Mouse (Mus musculus): ENCODE data around the gene Slc17a7. TPM values are rescaled to one million over a fixed set of nuclear protein-coding genes. Genes with fewer than 3 reads are reported as not detected.
"Not testable (repeated sequence)": the region's sequence is repeated elsewhere in the genome, so short reads cannot be mapped to it uniquely, and the experiment has no call there.

Slc17a7 gene
- polyA plus RNA-seq, 1 experiment from 2014 or later = 3.6 TPM

DNA sequence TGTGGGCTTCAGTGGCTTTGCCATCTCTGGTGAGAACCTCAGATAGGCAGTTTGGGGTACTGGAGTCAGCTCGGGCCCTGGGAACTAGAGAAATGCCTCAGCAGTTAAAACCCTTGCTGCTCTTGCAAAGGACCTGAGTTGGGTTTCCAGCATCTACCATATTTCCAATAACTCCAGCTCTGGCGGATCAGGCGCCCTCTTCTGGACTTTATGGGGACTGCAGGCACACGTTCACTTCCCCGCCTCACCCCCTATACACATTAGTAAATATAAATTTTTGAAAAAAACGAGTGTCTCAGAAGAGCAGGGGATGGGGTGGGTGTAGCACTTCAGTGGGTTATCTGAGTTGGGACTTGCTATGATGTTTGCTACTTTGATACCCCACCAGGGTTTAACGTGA, 9.2 kb downstream of the Slc17a7 start:
- Histone ChIP-seq H3K36me3 (ENCODE audit: control insufficient read depth, insufficient read depth, low read length) (no peaks in the 10 kb centered on the region), H3K4me1 (replicated peaks; ENCODE audit: control insufficient read depth, insufficient read depth, low read length) (peaks cover 7% of the 10 kb centered on the region), H3K27me3 (ENCODE audit: control insufficient read depth, insufficient read depth, low read length) (peaks cover 59% of the 10 kb centered on the region), H3K4me2 (ENCODE audit: low read depth, low read length, severe bottlenecking) (no peak overlapping the region), H3K27ac (ENCODE audit: low read depth, low read length) (no peak overlapping the region), H3K9ac (ENCODE audit: low read length) (no peak overlapping the region), H3K9me3 (ENCODE audit: control insufficient read depth, low read length) (peaks cover 7% of the 10 kb centered on the region), H3K4me3 (ENCODE audit: low read depth, low read length) (no peak overlapping the region)
- DNase-seq (ENCODE audit: low spot score) (no peak), ATAC-seq (replicated peaks; ENCODE audit: low FRiP score) (no peak)
- WGBS = 56% methylated on average over 7 of the region's 7 CpGs

DNA sequence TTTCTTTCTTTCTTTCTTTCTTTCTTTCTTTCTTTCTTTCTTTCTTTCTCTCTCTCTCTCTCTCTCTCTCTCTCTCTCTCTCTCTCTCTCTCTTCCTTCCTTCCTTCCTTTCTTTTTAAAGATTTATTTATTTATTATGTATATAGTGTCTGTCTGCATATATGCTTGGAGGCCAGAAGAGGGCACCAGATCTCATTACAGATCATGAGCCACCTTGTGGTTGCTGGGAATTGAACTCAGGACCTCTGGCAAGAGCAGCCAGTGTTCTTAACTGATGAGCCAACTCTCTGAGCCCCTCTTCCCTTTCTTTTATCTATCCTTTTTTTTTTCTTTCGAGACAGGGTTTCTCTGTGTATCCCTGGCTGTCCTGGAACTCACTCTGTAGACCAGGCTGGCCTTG, 10.0 kb downstream of the Slc17a7 start:
- H3K9me3 ChIP-seq (ENCODE audit: control insufficient read depth, low read length); H3K4me3 ChIP-seq (ENCODE audit: low read depth, low read length): not testable (repeated sequence)

DNA sequence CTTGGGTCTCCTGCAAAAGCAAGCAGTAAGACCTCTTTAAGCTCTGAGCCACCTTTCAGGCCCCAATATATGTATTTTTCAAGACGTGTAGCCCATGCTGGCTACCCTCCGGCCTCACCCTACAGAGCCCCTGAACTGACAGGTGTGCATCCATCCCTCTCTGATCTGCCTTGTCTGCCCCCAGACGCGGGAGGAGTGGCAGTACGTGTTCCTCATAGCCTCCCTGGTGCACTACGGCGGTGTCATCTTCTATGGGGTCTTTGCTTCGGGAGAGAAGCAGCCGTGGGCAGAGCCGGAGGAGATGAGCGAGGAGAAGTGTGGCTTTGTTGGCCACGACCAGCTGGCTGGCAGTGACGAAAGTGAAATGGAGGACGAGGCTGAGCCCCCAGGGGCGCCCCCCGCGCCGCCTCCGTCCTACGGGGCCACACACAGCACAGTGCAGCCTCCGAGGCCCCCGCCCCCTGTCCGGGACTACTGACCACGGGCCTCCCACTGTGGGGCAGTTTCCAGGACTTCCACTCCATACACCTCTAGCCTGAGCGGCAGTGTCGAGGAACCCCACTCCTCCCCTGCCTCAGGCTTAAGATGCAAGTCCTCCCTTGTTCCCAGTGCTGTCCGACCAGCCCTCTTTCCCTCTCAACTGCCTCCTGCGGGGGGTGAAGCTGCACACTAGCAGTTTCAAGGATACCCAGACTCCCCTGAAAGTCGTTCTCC, 11.0 kb downstream of the Slc17a7 start:
- 2% methylated on average over 26 of the region's 29 CpGs for WGBS
- H3K4me2 ChIP-seq (ENCODE audit: low read depth, low read length, severe bottlenecking) = peak overlapping the region; percentile 18; the same call in 1 of the 2 replicates
- DNase-seq (ENCODE audit: low spot score) = no peak

More for the DNA sequence above, 10.0 kb downstream of the Slc17a7 start:
- H3K9ac ChIP-seq (ENCODE audit: low read length); DNase-seq (ENCODE audit: low spot score); ATAC-seq (replicated peaks; ENCODE audit: low FRiP score); H3K27ac ChIP-seq (ENCODE audit: low read depth, low read length); H3K4me1 ChIP-seq (replicated peaks; ENCODE audit: control insufficient read depth, insufficient read depth, low read length); H3K4me2 ChIP-seq (ENCODE audit: low read depth, low read length, severe bottlenecking); H3K36me3 ChIP-seq (ENCODE audit: control insufficient read depth, insufficient read depth, low read length): not testable (repeated sequence)
- peaks cover 59% of the 10 kb centered on the region for H3K27me3 ChIP-seq (ENCODE audit: control insufficient read depth, insufficient read depth, low read length)
- WGBS = 65% methylated on average over 1 of the region's 1 CpGs

DNA sequence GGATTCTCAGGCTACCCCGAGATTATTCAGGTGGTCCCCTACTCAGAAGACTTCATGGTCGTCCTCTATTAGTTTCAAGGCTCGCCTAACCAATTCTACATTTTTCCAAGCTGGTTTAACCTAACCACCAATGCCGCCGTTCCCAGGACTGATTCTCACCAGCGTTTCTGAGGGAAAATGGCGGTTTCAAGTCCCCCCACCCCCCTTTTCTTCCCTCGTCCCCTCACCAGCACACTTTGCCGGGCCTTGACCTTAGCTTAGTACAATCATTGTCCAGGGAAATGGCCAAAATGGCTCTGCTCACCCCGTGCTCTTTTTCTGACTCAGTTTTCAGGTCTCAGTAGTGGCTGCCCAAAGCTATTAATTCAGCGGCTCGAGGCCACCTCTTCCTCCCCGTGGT, 11.6 kb downstream of the Slc17a7 start:
- ATAC-seq (replicated peaks; ENCODE audit: low FRiP score) (no peak), DNase-seq (ENCODE audit: low spot score) (no peak)
- 2% methylated on average over 13 of the region's 13 CpGs for WGBS
- no peaks in the 10 kb centered on the region for H3K36me3 ChIP-seq (ENCODE audit: control insufficient read depth, insufficient read depth, low read length)
- no peak overlapping the region for H3K9ac ChIP-seq (ENCODE audit: low read length)
- no peaks in the 10 kb centered on the region for H3K9me3 ChIP-seq (ENCODE audit: control insufficient read depth, low read length)
- H3K27ac ChIP-seq (ENCODE audit: low read depth, low read length) = no peak overlapping the region
- H3K4me1 ChIP-seq (replicated peaks; ENCODE audit: control insufficient read depth, insufficient read depth, low read length) = peaks cover 7% of the 10 kb centered on the region
- no peak overlapping the region for H3K4me2 ChIP-seq (ENCODE audit: low read depth, low read length, severe bottlenecking)
- no peak overlapping the region for H3K4me3 ChIP-seq (ENCODE audit: low read depth, low read length)
- H3K27me3 ChIP-seq (ENCODE audit: control insufficient read depth, insufficient read depth, low read length) = peaks cover 64% of the 10 kb centered on the region

More for the DNA sequence above, 11.0 kb downstream of the Slc17a7 start:
- H3K4me3 ChIP-seq (ENCODE audit: low read depth, low read length) = 0 out of 2 replicates have a peak overlapping the region, but pooled peaks have one; percentile 7
- ATAC-seq (replicated peaks; ENCODE audit: low FRiP score) = no peak
- H3K9me3 ChIP-seq (ENCODE audit: control insufficient read depth, low read length) = peaks cover 5% of the 10 kb centered on the region
- no peak overlapping the region for H3K27ac ChIP-seq (ENCODE audit: low read depth, low read length)
- H3K27me3 ChIP-seq (ENCODE audit: control insufficient read depth, insufficient read depth, low read length) = peaks cover 60% of the 10 kb centered on the region
- H3K9ac ChIP-seq (ENCODE audit: low read length) = no peak overlapping the region
- no peaks in the 10 kb centered on the region for H3K36me3 ChIP-seq (ENCODE audit: control insufficient read depth, insufficient read depth, low read length)
- peaks cover 7% of the 10 kb centered on the region for H3K4me1 ChIP-seq (replicated peaks; ENCODE audit: control insufficient read depth, insufficient read depth, low read length)

DNA sequence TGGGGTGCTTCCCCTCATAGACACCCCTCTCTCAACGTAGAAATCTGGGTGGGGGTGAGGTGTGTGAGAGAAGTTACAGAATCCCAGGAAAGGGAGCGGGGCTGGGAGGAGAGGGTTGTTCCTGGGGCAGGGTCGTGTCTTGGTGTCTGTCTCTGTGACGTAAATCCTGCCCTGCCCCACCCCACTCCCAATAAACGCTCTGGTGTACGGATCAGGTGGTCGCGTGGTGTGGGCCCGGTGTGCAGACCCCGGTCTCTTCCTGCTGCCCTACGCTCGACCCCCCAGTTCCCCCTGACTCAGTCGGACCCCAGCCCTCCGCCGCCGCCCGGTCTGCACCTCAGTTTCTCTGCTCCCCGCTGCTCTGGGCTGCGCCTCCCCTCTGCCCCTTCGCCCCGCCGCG, 12.2 kb downstream of the Slc17a7 start:
- peak overlapping the region; percentile 38 for H3K4me2 ChIP-seq (ENCODE audit: low read depth, low read length, severe bottlenecking)
- H3K27me3 ChIP-seq (ENCODE audit: control insufficient read depth, insufficient read depth, low read length) = peaks cover 69% of the 10 kb centered on the region
- DNase-seq (ENCODE audit: low spot score) (no peak), ATAC-seq (replicated peaks; ENCODE audit: low FRiP score) (no peak)
- 1% methylated on average over 23 of the region's 23 CpGs for WGBS
- no peak overlapping the region for H3K27ac ChIP-seq (ENCODE audit: low read depth, low read length)
- no peaks in the 10 kb centered on the region for H3K9me3 ChIP-seq (ENCODE audit: control insufficient read depth, low read length)
- no peaks in the 10 kb centered on the region for H3K36me3 ChIP-seq (ENCODE audit: control insufficient read depth, insufficient read depth, low read length)
- no peak overlapping the region for H3K4me3 ChIP-seq (ENCODE audit: low read depth, low read length)
- peaks cover 9% of the 10 kb centered on the region for H3K4me1 ChIP-seq (replicated peaks; ENCODE audit: control insufficient read depth, insufficient read depth, low read length)
- 0 out of 2 replicates have a peak overlapping the region, but pooled peaks have one; percentile 20 for H3K9ac ChIP-seq (ENCODE audit: low read length)

DNA sequence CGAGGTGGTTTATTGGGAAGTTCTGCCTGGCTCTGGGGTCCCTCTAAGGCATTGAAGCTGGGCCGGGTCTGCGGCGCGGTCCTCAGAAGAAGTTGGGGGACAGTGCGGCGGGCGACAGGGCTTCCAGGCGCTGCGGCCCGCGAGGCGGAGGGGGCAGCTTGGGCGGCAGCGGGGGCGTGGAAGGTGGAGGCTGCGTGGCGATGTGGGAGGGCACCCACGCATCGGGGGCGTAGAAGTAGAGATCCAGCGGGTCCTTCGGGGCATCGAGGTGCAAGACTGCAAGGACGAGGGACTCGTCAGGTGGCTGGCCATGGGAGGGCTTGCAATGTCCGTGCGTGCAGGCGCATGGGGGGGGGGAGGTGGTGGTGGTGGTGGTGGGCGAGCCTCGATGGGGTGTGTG, 12.6 kb downstream of the Slc17a7 start:
- peak overlapping the region; percentile 38; the same call in 1 of the 2 replicates for H3K4me2 ChIP-seq (ENCODE audit: low read depth, low read length, severe bottlenecking)
- H3K9me3 ChIP-seq (ENCODE audit: control insufficient read depth, low read length) = no peaks in the 10 kb centered on the region
- peaks cover 73% of the 10 kb centered on the region for H3K27me3 ChIP-seq (ENCODE audit: control insufficient read depth, insufficient read depth, low read length)
- no peak for DNase-seq (ENCODE audit: low spot score)
- no peak overlapping the region for H3K27ac ChIP-seq (ENCODE audit: low read depth, low read length)
- WGBS = 3% methylated on average over 29 of the region's 31 CpGs
- no peaks in the 10 kb centered on the region for H3K36me3 ChIP-seq (ENCODE audit: control insufficient read depth, insufficient read depth, low read length)
- 0 out of 2 replicates have a peak overlapping the region, but pooled peaks have one; percentile 20 for H3K9ac ChIP-seq (ENCODE audit: low read length)
- 0 out of 2 replicates have a peak overlapping the region, but pooled peaks have one; percentile 13 for H3K4me3 ChIP-seq (ENCODE audit: low read depth, low read length)
- peaks cover 10% of the 10 kb centered on the region for H3K4me1 ChIP-seq (replicated peaks; ENCODE audit: control insufficient read depth, insufficient read depth, low read length)
- no peak for ATAC-seq (replicated peaks; ENCODE audit: low FRiP score)

DNA sequence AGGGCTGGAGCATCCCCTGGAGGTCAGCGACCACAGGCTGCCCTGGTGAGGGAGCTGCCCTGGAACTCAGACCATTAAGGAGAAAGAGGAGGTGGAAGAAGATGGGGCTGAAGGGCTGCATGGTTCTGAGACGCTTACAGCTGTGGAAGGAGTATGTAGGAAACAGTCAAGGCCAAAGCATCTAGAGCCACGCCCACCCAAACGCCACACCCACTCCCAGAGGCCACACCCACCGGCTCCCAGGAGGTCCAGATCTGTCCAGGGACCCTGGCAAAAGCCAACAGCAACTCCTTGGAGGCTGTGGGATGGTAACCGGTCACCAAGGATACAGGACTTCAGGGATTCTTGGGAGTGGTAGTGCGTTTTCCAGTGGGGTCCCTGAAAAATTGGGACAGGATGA, 14.8 kb downstream of the Slc17a7 start:
- Histone ChIP-seq H3K4me2 (ENCODE audit: low read depth, low read length, severe bottlenecking) (no peak overlapping the region), H3K36me3 (ENCODE audit: control insufficient read depth, insufficient read depth, low read length) (no peaks in the 10 kb centered on the region), H3K27ac (ENCODE audit: low read depth, low read length) (no peak overlapping the region), H3K9ac (ENCODE audit: low read length) (no peak overlapping the region), H3K9me3 (ENCODE audit: control insufficient read depth, low read length) (no peaks in the 10 kb centered on the region), H3K4me3 (ENCODE audit: low read depth, low read length) (no peak overlapping the region), H3K27me3 (ENCODE audit: control insufficient read depth, insufficient read depth, low read length) (peaks cover 95% of the 10 kb centered on the region), H3K4me1 (replicated peaks; ENCODE audit: control insufficient read depth, insufficient read depth, low read length) (peaks cover 11% of the 10 kb centered on the region)
- ATAC-seq (replicated peaks; ENCODE audit: low FRiP score) = no peak
- no peak for DNase-seq (ENCODE audit: low spot score)
- WGBS = 21% methylated on average over 7 of the region's 7 CpGs

DNA sequence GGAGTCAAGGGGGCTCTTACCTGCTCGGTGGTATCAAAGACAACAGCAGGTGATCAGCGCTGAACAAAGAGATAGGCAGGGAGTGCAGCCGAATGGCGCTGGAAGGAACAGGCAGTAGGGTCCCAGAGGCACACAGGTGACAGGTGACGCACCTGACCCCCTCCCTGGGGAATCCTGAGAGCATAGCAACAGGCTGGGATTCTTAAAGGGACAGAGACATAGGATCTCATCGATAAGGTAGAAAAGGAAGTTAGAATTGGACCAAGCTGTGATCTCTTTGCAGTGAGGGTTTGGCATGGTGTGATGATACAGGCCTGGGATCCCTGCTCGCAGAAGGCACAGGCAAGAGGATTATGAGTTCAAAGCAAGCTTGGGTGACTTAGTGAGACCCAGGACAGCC, 15.7 kb downstream of the Slc17a7 start, which contains the start of gene Gfy:
Gfy (minus strand) TSS at position 101 of the 400 bp plus-strand sequence.
- Histone ChIP-seq H3K27ac (ENCODE audit: low read depth, low read length) (no peak within 1 kb of the TSS), H3K4me3 (ENCODE audit: low read depth, low read length) (no peak within 1 kb of the TSS), H3K9ac (ENCODE audit: low read length) (no peak within 1 kb of the TSS), H3K9me3 (ENCODE audit: control insufficient read depth, low read length) (no peaks in the 10 kb centered on the region), H3K4me2 (ENCODE audit: low read depth, low read length, severe bottlenecking) (no peak within 1 kb of the TSS), H3K36me3 (ENCODE audit: control insufficient read depth, insufficient read depth, low read length) (no peaks in the 10 kb centered on the region), H3K27me3 (ENCODE audit: control insufficient read depth, insufficient read depth, low read length) (peaks cover 99% of the 10 kb centered on the region), H3K4me1 (replicated peaks; ENCODE audit: control insufficient read depth, insufficient read depth, low read length) (peaks cover 11% of the 10 kb centered on the region)
- no peak for DNase-seq (ENCODE audit: low spot score)
- 27% methylated on average over 7 of the region's 7 CpGs for WGBS
- ATAC-seq (replicated peaks; ENCODE audit: low FRiP score) = no peak

Measured in forebrain, embryonic 11.5 days (tissue).